Mouse (Mus musculus): ENCODE data around the gene Timm8b. TPM values are rescaled to one million over a fixed set of nuclear protein-coding genes. Genes with fewer than 3 reads are reported as not detected.

The Timm8b gene
- polyA plus RNA-seq, 1 experiment = 145 TPM

GRCm38 (mm10) chr9:50565173-50565572, 38.5 kb upstream of the Timm8b start:
- peaks cover 4% of the 10 kb centered on the region for H3K9me3 ChIP-seq (replicated peaks; ENCODE audit: control insufficient read depth, insufficient read depth, low read length, poor library complexity, severe bottlenecking)
- H3K4me1 ChIP-seq (ENCODE audit: control insufficient read depth, insufficient read depth, low read length) = no peaks in the 10 kb centered on the region
- no peak overlapping the region for H3K9ac ChIP-seq (ENCODE audit: low read depth, poor library complexity, severe bottlenecking)
- H3K36me3 ChIP-seq (ENCODE audit: control insufficient read depth, insufficient read depth, low read length, poor library complexity, severe bottlenecking) = no peaks in the 10 kb centered on the region
- H3K4me3 ChIP-seq (ENCODE audit: low read depth, low read length) = no peak overlapping the region
- no peak for TF ChIP-seq CTCF (IDR thresholded peaks at IDR 0.05; ENCODE audit: low read depth, low read length)
- TF ChIP-seq POLR2A (IDR thresholded peaks at IDR 0.05; ENCODE audit: insufficient read depth, low read length) = no peak
- TF ChIP-seq EP300 (IDR thresholded peaks at IDR 0.05; ENCODE audit: insufficient read depth, low read depth, low read length) = no peak
- no peak overlapping the region for H3K27ac ChIP-seq (ENCODE audit: insufficient read depth, low read length)
- no peaks in the 10 kb centered on the region; the same call in 1 of the 2 replicates for H3K27me3 ChIP-seq (ENCODE audit: control insufficient read depth, insufficient read depth, low read length, poor library complexity, severe bottlenecking)

DNA sequence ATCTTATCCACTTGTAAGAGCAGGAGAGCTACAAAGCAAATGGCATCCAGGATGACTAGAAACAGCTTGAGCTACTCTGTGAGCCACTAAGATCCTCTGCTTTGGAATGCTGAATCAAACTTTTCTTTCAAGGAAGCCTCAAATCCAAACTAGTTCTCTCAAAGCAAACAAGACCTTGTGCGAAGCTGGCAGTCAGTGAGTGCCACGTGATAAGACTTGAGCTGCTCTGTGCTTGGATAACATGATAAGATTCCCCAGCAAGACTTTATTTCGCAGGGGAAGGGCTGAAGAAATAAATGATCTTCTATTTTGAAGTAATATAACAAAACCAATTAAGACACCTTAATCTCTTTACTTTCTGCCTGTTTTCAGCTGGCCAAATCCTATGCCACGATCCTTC, 37.8 kb upstream of the Timm8b start:
- no peak overlapping the region for H3K4me3 ChIP-seq (ENCODE audit: low read depth, low read length)
- no peak for TF ChIP-seq CTCF (IDR thresholded peaks at IDR 0.05; ENCODE audit: low read depth, low read length)
- TF ChIP-seq EP300 (IDR thresholded peaks at IDR 0.05; ENCODE audit: insufficient read depth, low read depth, low read length) = no peak
- TF ChIP-seq POLR2A (IDR thresholded peaks at IDR 0.05; ENCODE audit: insufficient read depth, low read length) = no peak
- no peak overlapping the region for H3K27ac ChIP-seq (ENCODE audit: insufficient read depth, low read length)
- H3K27me3 ChIP-seq (ENCODE audit: control insufficient read depth, insufficient read depth, low read length, poor library complexity, severe bottlenecking) = no peaks in the 10 kb centered on the region; the same call in 1 of the 2 replicates
- H3K4me1 ChIP-seq (ENCODE audit: control insufficient read depth, insufficient read depth, low read length) = no peaks in the 10 kb centered on the region
- H3K9ac ChIP-seq (ENCODE audit: low read depth, poor library complexity, severe bottlenecking) = no peak overlapping the region
- no peaks in the 10 kb centered on the region for H3K36me3 ChIP-seq (ENCODE audit: control insufficient read depth, insufficient read depth, low read length, poor library complexity, severe bottlenecking)
- peaks cover 4% of the 10 kb centered on the region for H3K9me3 ChIP-seq (replicated peaks; ENCODE audit: control insufficient read depth, insufficient read depth, low read length, poor library complexity, severe bottlenecking)

- Histone ChIP-seq H3K4me3 (ENCODE audit: low read depth, low read length) (no peak overlapping the region), H3K9me3 (replicated peaks; ENCODE audit: control insufficient read depth, insufficient read depth, low read length, poor library complexity, severe bottlenecking) (no peaks in the 10 kb centered on the region), H3K4me1 (ENCODE audit: control insufficient read depth, insufficient read depth, low read length) (no peaks in the 10 kb centered on the region), H3K36me3 (ENCODE audit: control insufficient read depth, insufficient read depth, low read length, poor library complexity, severe bottlenecking) (no peaks in the 10 kb centered on the region), H3K27me3 (ENCODE audit: control insufficient read depth, insufficient read depth, low read length, poor library complexity, severe bottlenecking) (no peaks in the 10 kb centered on the region; the same call in 1 of the 2 replicates), H3K27ac (ENCODE audit: insufficient read depth, low read length) (no peak overlapping the region), H3K9ac (ENCODE audit: low read depth, poor library complexity, severe bottlenecking) (no peak overlapping the region)
- TF ChIP-seq POLR2A (IDR thresholded peaks at IDR 0.05; ENCODE audit: insufficient read depth, low read length) = no peak
- TF ChIP-seq CTCF (IDR thresholded peaks at IDR 0.05; ENCODE audit: low read depth, low read length) = no peak
- no peak for TF ChIP-seq EP300 (IDR thresholded peaks at IDR 0.05; ENCODE audit: insufficient read depth, low read depth, low read length)
Measured at GRCm38 (mm10) chr9:50567372-50567771, 36.3 kb upstream of the Timm8b start.

DNA sequence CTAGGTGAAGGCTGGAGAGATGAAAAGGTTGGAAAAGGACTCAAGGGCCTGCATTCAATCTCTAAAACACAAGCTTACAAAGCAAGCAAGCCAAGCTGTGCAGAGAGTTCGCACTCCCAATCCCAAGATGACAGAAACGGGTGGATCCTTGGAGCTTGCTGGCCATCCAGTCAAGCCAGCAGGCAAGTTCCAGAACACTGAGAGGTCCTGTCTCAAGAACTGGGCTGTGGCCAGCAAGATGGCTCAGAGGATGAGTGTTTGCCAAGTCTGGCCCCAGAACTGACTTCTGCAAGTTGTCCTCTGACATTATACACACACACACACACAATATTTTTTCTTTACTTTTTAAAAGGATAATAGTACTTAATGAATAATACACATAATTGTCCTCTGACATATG, 35.8 kb upstream of the Timm8b start:
- Histone ChIP-seq H3K27ac (ENCODE audit: insufficient read depth, low read length) (no peak overlapping the region), H3K36me3 (ENCODE audit: control insufficient read depth, insufficient read depth, low read length, poor library complexity, severe bottlenecking) (no peaks in the 10 kb centered on the region), H3K9me3 (replicated peaks; ENCODE audit: control insufficient read depth, insufficient read depth, low read length, poor library complexity, severe bottlenecking) (no peaks in the 10 kb centered on the region), H3K4me1 (ENCODE audit: control insufficient read depth, insufficient read depth, low read length) (no peaks in the 10 kb centered on the region), H3K27me3 (ENCODE audit: control insufficient read depth, insufficient read depth, low read length, poor library complexity, severe bottlenecking) (no peaks in the 10 kb centered on the region; the same call in 1 of the 2 replicates), H3K9ac (ENCODE audit: low read depth, poor library complexity, severe bottlenecking) (no peak overlapping the region), H3K4me3 (ENCODE audit: low read depth, low read length) (no peak overlapping the region)
- TF ChIP-seq CTCF (IDR thresholded peaks at IDR 0.05; ENCODE audit: low read depth, low read length) (no peak), EP300 (IDR thresholded peaks at IDR 0.05; ENCODE audit: insufficient read depth, low read depth, low read length) (no peak), POLR2A (IDR thresholded peaks at IDR 0.05; ENCODE audit: insufficient read depth, low read length) (no peak)

GRCm38 (mm10) chr9:50569599-50570525, 33.8 kb upstream of the Timm8b start:
- no peak overlapping the region for H3K9ac ChIP-seq (ENCODE audit: low read depth, poor library complexity, severe bottlenecking)
- H3K27ac ChIP-seq (ENCODE audit: insufficient read depth, low read length) = no peak overlapping the region
- no peaks in the 10 kb centered on the region; the same call in 1 of the 2 replicates for H3K27me3 ChIP-seq (ENCODE audit: control insufficient read depth, insufficient read depth, low read length, poor library complexity, severe bottlenecking)
- no peaks in the 10 kb centered on the region for H3K9me3 ChIP-seq (replicated peaks; ENCODE audit: control insufficient read depth, insufficient read depth, low read length, poor library complexity, severe bottlenecking)
- no peaks in the 10 kb centered on the region for H3K4me1 ChIP-seq (ENCODE audit: control insufficient read depth, insufficient read depth, low read length)
- no peaks in the 10 kb centered on the region for H3K36me3 ChIP-seq (ENCODE audit: control insufficient read depth, insufficient read depth, low read length, poor library complexity, severe bottlenecking)
- TF ChIP-seq CTCF (IDR thresholded peaks at IDR 0.05; ENCODE audit: low read depth, low read length) (no peak), EP300 (IDR thresholded peaks at IDR 0.05; ENCODE audit: insufficient read depth, low read depth, low read length) (no peak), POLR2A (IDR thresholded peaks at IDR 0.05; ENCODE audit: insufficient read depth, low read length) (no peak)
- H3K4me3 ChIP-seq (ENCODE audit: low read depth, low read length) = no peak overlapping the region

- H3K9ac ChIP-seq (ENCODE audit: low read depth, poor library complexity, severe bottlenecking) = no peak overlapping the region
- no peak overlapping the region for H3K4me3 ChIP-seq (ENCODE audit: low read depth, low read length)
- H3K4me1 ChIP-seq (ENCODE audit: control insufficient read depth, insufficient read depth, low read length) = no peaks in the 10 kb centered on the region
- H3K9me3 ChIP-seq (replicated peaks; ENCODE audit: control insufficient read depth, insufficient read depth, low read length, poor library complexity, severe bottlenecking) = no peaks in the 10 kb centered on the region
- no peak for TF ChIP-seq EP300 (IDR thresholded peaks at IDR 0.05; ENCODE audit: insufficient read depth, low read depth, low read length)
- no peak for TF ChIP-seq CTCF (IDR thresholded peaks at IDR 0.05; ENCODE audit: low read depth, low read length)
- TF ChIP-seq POLR2A (IDR thresholded peaks at IDR 0.05; ENCODE audit: insufficient read depth, low read length) = no peak
- no peaks in the 10 kb centered on the region for H3K27me3 ChIP-seq (ENCODE audit: control insufficient read depth, insufficient read depth, low read length, poor library complexity, severe bottlenecking)
- no peaks in the 10 kb centered on the region for H3K36me3 ChIP-seq (ENCODE audit: control insufficient read depth, insufficient read depth, low read length, poor library complexity, severe bottlenecking)
- no peak overlapping the region for H3K27ac ChIP-seq (ENCODE audit: insufficient read depth, low read length)
Measured at GRCm38 (mm10) chr9:50580370-50580769, 23.3 kb upstream of the Timm8b start.
